Mouse (Mus musculus): ENCODE results near the gene Prkn.

Gene Prkn

GRCm38 (mm10) chr17:11284246-11284645 lies 444.1 kb downstream of the Prkn start:
- DNase-seq (ENCODE audit: low read depth) = no peak

- DNase-seq (ENCODE audit: low read depth) = no peak
Measured at GRCm38 (mm10) chr17:11290183-11290582, 450.0 kb downstream of the Prkn start.

GRCm38 (mm10) chr17:11303116-11303515 lies 462.9 kb downstream of the Prkn start:
- DNase-seq (ENCODE audit: low read depth) = no peak

- DNase-seq (ENCODE audit: low read depth) = no peak
Measured at GRCm38 (mm10) chr17:11309843-11310242, 469.7 kb downstream of the Prkn start.

DNA sequence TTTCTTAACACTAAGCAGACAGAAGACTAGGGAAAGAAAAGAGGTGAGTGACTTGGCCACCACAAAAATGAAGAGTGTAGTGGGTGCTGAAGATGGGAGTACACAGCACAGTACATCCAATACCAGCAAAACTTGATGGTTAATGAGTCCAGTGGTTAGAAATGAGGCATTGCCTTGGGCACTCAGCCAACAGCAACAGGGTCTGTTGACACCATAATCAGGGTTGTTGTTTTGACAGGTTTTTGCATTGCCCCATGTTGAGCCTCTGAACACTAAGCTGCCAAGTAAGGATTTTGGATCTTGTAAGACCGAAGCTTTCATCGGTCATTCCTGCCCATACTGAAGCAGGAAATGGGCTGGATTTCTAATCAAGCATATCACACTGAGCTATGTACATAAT lies 474.0 kb downstream of the Prkn start:
- no peak for DNase-seq (ENCODE audit: low read depth)

DNA sequence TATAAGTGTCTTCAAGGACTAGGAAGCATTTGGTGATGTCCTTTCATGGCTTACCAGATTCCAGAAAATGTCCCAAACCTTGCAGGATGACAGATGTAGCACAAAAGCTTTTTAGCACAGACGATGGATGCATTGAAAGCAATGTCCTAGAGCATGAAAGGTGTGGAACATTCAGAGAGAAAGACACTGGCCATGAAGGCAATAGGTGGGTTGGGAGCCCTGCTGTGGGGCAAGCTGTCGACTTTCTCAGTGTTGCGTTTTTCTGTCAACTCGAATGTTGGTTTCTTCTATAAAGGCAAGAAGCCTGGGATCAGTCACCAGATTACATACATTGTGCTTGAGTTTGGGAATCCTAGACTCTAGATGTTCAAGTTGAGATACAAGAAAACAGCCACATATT lies 475.5 kb downstream of the Prkn start:
- no peak for DNase-seq (ENCODE audit: low read depth)

DNA sequence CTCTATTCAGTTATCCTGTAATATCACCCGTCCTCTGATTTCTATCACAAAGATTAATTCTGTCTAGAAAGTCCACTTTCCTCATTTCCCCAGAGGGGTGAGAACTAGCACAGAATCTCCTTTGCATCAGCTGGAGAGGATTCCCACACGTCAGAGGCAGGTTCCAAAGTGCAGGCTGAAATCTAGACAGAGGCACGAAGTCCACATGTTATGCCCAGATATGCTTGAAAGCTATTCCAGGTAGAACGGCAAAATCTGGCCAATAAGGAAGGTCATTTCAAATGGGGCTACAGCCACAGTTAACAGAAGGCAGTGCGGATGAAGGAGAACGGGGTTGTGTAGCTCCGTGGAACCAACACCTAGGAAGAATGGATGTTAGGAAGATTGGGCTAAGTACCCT lies 478.8 kb downstream of the Prkn start:
- no peak for DNase-seq (ENCODE audit: low read depth)

GRCm38 (mm10) chr17:11319666-11320360 lies 479.6 kb downstream of the Prkn start:
- no peak for DNase-seq (ENCODE audit: low read depth)

DNA sequence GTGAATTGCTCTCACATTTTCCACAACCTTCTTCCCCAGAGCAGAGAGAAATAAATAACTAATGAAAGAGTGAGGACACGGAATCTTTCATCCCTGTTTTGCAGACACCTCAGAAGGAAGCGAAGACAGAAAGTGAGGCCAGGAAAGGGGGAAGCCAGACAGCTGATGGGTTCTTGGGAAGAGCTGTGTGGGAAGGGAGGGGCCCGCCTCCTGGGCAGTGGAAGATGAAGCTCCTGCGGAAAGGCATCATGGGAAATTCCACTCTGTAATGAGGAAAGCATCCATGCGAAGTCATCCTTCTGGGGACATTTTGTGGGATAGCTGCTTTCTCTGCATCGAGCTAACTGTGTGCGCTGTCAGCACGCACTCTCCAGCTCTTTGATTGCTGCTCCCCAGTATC lies 491.9 kb downstream of the Prkn start:
- no peak for DNase-seq (ENCODE audit: low read depth)

GRCm38 (mm10) chr17:11333741-11334140 lies 493.6 kb downstream of the Prkn start:
- no peak for DNase-seq (ENCODE audit: low read depth)

DNA sequence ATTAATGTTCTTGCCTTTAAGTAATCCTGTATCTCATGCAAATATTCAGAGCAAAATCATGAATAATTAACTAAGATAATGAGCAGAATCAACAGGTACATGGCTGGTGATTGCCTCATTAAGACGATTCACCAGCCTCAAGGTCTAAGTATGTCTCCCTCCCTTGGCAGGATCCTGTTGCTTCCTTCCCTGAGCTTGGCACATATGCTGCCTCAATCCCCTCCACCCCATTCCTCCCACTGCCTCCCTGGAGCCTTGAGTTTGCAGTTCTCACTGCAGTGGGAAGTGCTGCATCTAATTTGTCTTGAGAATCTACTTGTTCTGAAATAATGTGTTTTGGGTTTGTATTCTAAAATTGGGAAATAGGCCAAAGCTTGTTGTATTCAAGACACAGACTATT lies 496.0 kb downstream of the Prkn start:
- no peak for DNase-seq (ENCODE audit: low read depth)

- no peak for DNase-seq (ENCODE audit: low read depth)
Measured at GRCm38 (mm10) chr17:11340368-11340767, 500.2 kb downstream of the Prkn start.

- DNase-seq (ENCODE audit: low read depth) = no peak
Measured at GRCm38 (mm10) chr17:11346310-11346709, 506.1 kb downstream of the Prkn start.

- peak; percentile 6 for DNase-seq (ENCODE audit: low read depth)
Measured at GRCm38 (mm10) chr17:11352778-11353552, 512.8 kb downstream of the Prkn start.

- DNase-seq (ENCODE audit: low read depth) = no peak
Measured at GRCm38 (mm10) chr17:11353553-11353945, 513.4 kb downstream of the Prkn start.

- DNase-seq (ENCODE audit: low read depth) = no peak
Measured at GRCm38 (mm10) chr17:11354348-11354747, 514.2 kb downstream of the Prkn start.

DNA sequence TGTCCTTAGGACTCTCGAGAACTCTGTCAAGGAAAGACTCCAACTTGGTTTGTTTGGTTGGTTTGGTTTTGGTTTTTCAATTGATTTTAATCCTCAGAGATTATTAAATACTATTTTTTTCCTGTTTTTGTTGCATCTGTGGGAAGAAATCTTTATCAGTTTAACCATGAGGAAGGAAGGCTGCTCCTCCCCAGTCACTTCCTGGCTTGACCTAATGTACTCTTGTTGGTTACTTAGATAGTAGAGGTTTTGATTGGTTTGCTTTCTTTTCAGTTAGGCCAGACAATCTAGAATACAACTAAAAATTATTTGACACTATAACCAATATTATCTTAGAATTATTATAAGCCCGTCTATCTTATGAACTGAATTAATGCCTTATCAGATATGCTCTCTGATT lies 535.3 kb downstream of the Prkn start:
- DNase-seq (ENCODE audit: low read depth) = no peak

DNA sequence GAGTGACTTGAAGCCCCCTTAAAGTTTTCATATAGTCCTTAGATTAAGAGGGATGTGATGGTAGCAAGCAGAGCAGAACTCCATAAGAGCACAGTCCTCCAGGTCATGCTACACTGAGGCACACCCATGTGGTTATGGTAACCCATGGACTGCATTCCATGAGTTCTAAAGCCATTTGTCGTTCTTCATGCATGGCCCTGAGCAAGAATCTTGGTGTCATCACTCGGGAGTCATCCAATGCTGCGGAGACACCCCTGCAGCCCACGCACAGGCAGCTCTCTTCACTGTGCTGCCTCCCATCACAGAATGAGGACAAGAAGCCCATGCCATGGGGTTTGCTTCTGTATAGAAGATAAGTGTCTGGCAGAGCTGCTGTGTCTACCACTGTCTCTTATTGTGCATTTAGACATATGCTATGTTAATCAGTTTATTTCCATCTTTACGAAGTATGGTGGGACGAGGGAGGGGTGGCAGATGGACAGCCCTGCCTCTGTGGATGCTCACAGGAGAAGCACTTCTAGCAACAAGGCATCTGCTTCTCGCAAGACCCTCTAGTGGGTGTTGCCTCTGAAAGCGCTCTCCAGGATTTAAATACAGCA lies 543.3 kb downstream of the Prkn start:
- no peak for DNase-seq (ENCODE audit: low read depth)

DNA sequence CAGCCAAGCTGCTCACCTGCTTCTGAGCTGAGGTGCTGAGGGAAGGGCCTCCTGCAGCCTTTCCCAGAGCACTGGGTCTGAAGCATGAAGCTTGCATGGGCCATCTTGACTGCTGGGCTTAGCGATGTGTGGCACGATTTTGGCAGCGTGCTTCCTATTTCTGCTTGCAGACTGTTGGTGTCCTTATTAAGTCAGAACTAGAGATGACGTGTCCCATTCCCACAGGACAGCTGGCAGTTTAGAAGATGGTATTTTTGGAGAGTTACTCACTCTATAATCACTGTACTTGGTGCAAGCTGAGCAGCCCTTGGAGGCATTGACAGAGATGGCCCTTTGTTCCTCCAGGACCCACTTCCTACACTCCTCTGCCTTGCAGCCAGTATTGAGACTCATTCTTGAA lies 545.1 kb downstream of the Prkn start:
- no peak for DNase-seq (ENCODE audit: low read depth)

DNA sequence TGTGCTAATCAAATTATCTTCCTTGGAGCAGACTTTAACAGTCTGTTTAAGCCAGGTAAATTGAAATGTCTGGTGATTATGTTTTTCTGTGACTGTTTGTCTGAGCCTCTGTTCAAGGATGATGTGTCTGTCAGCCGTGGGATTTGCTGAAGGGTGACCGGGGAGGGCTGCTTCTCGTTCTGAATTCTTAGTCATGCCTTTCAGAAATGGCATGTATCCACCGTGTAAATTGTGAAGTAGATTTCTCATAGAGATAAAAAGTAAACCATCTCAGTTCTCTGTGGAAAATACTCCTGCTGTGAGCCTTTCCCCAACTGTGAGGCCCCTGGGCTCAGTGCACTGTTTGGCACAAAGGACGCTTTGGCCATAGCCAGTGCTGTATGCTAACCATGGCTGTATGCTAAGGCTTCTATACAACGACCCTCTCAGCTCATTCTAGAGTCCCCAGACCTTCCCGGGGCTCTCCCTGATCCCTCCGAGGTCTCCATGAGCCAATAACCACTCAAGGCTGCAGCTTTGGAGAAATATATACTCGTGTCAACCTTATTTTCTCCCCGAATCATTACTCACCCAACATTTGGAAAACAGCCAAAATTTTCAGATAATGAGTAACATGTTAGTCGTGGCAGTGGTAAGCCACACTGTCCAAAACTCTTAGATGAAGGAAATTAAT lies 552.6 kb downstream of the Prkn start:
- no peak for DNase-seq (ENCODE audit: low read depth)

DNA sequence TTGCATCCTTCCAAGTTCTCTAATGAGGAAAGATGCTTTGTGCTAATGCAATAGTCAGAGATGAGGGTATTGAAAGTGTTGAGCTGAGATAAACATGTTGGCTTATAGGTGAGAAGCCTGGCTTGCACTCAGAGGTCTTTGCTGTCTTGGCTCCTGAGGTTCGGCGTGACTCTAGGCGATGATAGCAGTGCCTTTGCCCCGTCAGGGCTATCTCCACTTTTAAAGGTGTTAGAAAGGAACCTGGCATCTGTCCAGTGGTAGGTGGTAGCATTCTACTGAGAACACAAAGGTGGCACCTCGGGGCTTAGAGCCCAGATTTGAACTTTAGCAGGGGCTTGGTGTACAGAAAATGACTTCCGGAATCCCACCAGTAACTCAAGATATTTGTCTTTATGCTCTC lies 554.4 kb downstream of the Prkn start:
- no peak for DNase-seq (ENCODE audit: low read depth)

DNA sequence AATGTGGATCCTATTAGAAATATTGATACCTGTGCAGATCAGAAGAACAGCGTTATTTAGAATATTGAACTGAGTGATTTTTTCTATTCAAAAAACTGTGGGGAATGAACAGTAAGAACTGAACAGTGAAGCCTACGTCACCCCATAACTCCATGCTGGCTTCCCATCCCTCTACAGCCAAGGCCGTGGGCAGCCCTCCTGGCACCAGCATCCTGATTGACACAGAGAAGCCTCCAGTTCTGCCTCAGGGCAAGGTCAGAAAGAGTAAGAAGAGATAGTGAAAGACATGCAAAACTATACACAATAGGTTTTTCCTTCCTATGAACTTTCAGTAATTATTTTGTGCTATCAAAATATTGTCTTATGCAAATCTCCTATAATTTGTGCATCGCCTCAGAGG lies 557.5 kb downstream of the Prkn start:
- no peak for DNase-seq (ENCODE audit: low read depth)
